Mouse (Mus musculus) intestine, embryonic 16.5 days (tissue): Measurements from ENCODE around the gene Unc119b. TPM values are rescaled to one million over a fixed set of nuclear protein-coding genes. Genes with fewer than 3 reads are reported as not detected.
A peak's percentile ranks its signal among the peaks of the same experiment; 100 is the strongest.
"Not testable (repeated sequence)": the region's sequence is repeated elsewhere in the genome, so short reads cannot be mapped to it uniquely, and the experiment has no call there.

Experiments
- ATAC-seq: fragments of 200-750 bp; cut with Nextera tagmentation; 2 replicates; pipeline ENCODE4 v1.8.0; 2017; ENCODE audit warnings: moderate TSS enrichment, moderate library complexity
- H3K27ac ChIP-seq: fragments of 300-500 bp; sonication (generic); 2 replicates; pipeline ENCODE4 v1.5.1; 2014; ENCODE audit warnings: mild to moderate bottlenecking, low read length
- H3K27me3 ChIP-seq: fragments of 300-500 bp; sonication (generic); replicated peaks from 2 replicates; pipeline ENCODE4 v1.6.1; 2014; ENCODE audit warnings: low read length, control low read depth, mixed read lengths; ENCODE audit not compliant: control insufficient read depth, insufficient read depth
- H3K36me3 ChIP-seq: fragments of 300-500 bp; sonication (generic); 2 replicates; pipeline ENCODE4 v1.6.1; 2014; ENCODE audit warnings: low read length, control low read depth; ENCODE audit not compliant: control insufficient read depth, insufficient read depth
- H3K4me1 ChIP-seq: fragments of 300-500 bp; sonication (generic); 2 replicates; pipeline ENCODE4 v1.6.1; 2014; ENCODE audit warnings: low read length, control low read depth, mixed read lengths; ENCODE audit not compliant: control insufficient read depth, insufficient read depth
- H3K4me2 ChIP-seq: fragments of 300-500 bp; sonication (generic); 2 replicates; pipeline ENCODE4 v1.6.1; 2014; ENCODE audit warnings: low read depth, low read length, control low read depth
- H3K4me3 ChIP-seq: fragments of 300-500 bp; sonication (generic); 2 replicates; pipeline ENCODE4 v1.5.1; 2014; ENCODE audit warnings: mild to moderate bottlenecking, low read length
- H3K9ac ChIP-seq: fragments of 300-500 bp; sonication (generic); 2 replicates; pipeline ENCODE4 v1.6.1; 2014; ENCODE audit warnings: low read depth, low read length
- H3K9me3 ChIP-seq: fragments of 300-500 bp; sonication (generic); 2 replicates; pipeline ENCODE4 v1.6.1; 2016; ENCODE audit warnings: low read length, control low read depth; ENCODE audit not compliant: control insufficient read depth
- WGBS: fragments of 180-500 bp; shearing (Covaris S2); extraction: QIAGEN DNeasy Blood & Tissue Kit; methylation state at CpG from one replicate; pipeline ENCODE4 v1.1.7; 2014; 5-methylcytosine and 5-hydroxymethylcytosine counted together
- polyA plus RNA-seq: library from polyadenylated mRNA; unstranded; fragments of >200 nt; fragmentation: Nextera tagmentation; extraction: Ambion mirVana; gene quantifications from 2 replicates; pipeline ENCODE4 v1.2.1, GENCODE M21; 2015

Unc119b gene
- polyA plus RNA-seq, 1 experiment from 2014 or later: 22.1 TPM

GRCm38 (mm10) chr5:115152132-115152956, 17.6 kb upstream of the Unc119b start:
- no peak overlapping the region for H3K27ac ChIP-seq

GRCm38 (mm10) chr5:115151457-115151856, 16.7 kb upstream of the Unc119b start:
- Histone ChIP-seq H3K4me1 (peaks cover 48% of the 10 kb centered on the region), H3K9ac (no peak overlapping the region), H3K4me2 (no peak overlapping the region), H3K9me3 (no peaks in the 10 kb centered on the region), H3K27me3 (no peaks in the 10 kb centered on the region), H3K4me3 (no peak overlapping the region), H3K27ac (no peak overlapping the region), H3K36me3 (peaks cover 24% of the 10 kb centered on the region)
- 80% methylated on average over 13 of the region's 13 CpGs for WGBS
- ATAC-seq: no peak

More at GRCm38 (mm10) chr5:115152132-115152956, 17.6 kb upstream of the Unc119b start:
- Histone ChIP-seq H3K4me1 (peaks cover 49% of the 10 kb centered on the region), H3K9me3 (no peaks in the 10 kb centered on the region), H3K9ac (no peak overlapping the region), H3K4me3 (no peak overlapping the region), H3K4me2 (no peak overlapping the region), H3K36me3 (peaks cover 21% of the 10 kb centered on the region), H3K27me3 (no peaks in the 10 kb centered on the region)
- ATAC-seq: no peak
- 42% methylated on average over 8 of the region's 8 CpGs for WGBS

GRCm38 (mm10) chr5:115150991-115151390, 16.2 kb upstream of the Unc119b start:
- no peak for ATAC-seq
- no peak overlapping the region for H3K27ac ChIP-seq
- H3K4me2 ChIP-seq: no peak overlapping the region
- no peak overlapping the region for H3K4me3 ChIP-seq
- no peaks in the 10 kb centered on the region for H3K27me3 ChIP-seq
- WGBS: 77% methylated on average over 5 of the region's 5 CpGs
- no peak overlapping the region for H3K9ac ChIP-seq
- H3K9me3 ChIP-seq: no peaks in the 10 kb centered on the region
- H3K4me1 ChIP-seq: peaks cover 44% of the 10 kb centered on the region
- peaks cover 24% of the 10 kb centered on the region for H3K36me3 ChIP-seq

DNA sequence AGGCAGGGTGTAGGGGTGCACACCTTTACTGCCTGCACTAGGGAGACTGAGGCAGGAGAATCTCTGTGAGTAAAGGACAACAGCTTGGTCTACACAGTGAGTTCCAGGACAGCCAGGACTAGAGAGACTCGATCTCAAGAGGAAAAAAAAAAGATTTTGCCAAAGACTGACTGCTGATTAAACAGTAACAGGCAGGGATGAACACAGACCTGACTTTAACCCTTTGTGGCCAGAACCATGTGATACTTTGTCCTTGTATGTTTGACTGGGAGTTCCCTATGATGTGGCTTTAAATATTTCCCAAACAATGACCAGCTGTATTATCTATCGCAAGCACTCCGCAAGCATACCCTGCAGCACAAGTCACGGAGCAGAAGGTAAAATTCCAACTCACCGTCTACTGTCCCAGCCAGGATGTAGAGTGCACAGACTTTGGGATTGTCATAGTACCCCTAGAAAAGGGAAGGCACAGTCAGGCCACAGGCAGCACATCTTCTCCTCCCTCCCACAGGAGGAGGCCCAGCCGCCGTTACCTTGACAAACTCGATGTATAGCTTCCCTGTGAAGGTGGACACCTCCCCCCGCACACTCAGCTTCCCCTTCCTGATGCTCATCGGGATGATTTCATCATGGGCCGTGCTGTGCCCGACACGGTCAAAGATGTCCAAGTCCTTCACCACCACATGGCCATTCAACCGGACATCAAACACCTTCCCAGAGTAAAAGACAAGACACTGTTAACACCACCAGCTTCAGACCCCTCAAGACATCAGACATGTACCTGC, 15.1 kb upstream of the Unc119b start:
- Histone ChIP-seq H3K4me1 (peaks cover 32% of the 10 kb centered on the region), H3K27ac (no peak overlapping the region), H3K27me3 (no peaks in the 10 kb centered on the region), H3K4me3 (no peak overlapping the region), H3K36me3 (peaks cover 24% of the 10 kb centered on the region), H3K4me2 (no peak overlapping the region), H3K9ac (no peak overlapping the region), H3K9me3 (no peaks in the 10 kb centered on the region)
- ATAC-seq: no peak
- 90% methylated on average over 14 of the region's 14 CpGs for WGBS

DNA sequence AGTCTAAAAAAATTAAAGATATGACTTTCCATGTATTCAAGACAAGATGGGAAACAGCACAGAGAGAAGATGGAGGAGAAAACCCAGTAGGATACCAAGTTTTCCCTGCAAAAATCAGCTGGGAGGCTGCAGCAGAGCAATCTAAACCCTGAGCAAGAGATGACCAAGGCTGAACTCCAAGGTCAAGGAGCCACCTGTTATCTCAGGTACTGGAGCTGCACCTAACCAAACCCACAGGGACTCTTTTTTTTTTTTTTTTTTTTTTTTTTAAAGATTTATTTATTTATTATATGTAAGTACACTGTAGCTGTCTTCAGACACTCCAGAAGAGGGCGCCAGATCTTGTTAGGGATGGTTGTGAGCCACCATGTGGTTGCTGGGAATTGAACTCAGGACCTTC, 14.1 kb upstream of the Unc119b start:
- H3K9me3 ChIP-seq, H3K4me3 ChIP-seq, H3K4me2 ChIP-seq, H3K27ac ChIP-seq, H3K9ac ChIP-seq, H3K27me3 ChIP-seq, ATAC-seq: not testable (repeated sequence)
- Histone ChIP-seq H3K36me3 (peaks cover 27% of the 10 kb centered on the region), H3K4me1 (peaks cover 24% of the 10 kb centered on the region)
- WGBS: no CpG with 5 or more reads among the region's 1 CpGs

- H3K27ac ChIP-seq: no peak overlapping the region
- no peak overlapping the region for H3K9ac ChIP-seq
- no peaks in the 10 kb centered on the region for H3K27me3 ChIP-seq
- no peak for ATAC-seq
- H3K4me1 ChIP-seq: peaks cover 19% of the 10 kb centered on the region
- no peak overlapping the region for H3K4me3 ChIP-seq
- H3K9me3 ChIP-seq: no peaks in the 10 kb centered on the region
- WGBS: 93% methylated on average over 8 of the region's 8 CpGs
- no peak overlapping the region for H3K4me2 ChIP-seq
- H3K36me3 ChIP-seq: peaks cover 27% of the 10 kb centered on the region
Measured at GRCm38 (mm10) chr5:115148378-115148777, 13.6 kb upstream of the Unc119b start.

DNA sequence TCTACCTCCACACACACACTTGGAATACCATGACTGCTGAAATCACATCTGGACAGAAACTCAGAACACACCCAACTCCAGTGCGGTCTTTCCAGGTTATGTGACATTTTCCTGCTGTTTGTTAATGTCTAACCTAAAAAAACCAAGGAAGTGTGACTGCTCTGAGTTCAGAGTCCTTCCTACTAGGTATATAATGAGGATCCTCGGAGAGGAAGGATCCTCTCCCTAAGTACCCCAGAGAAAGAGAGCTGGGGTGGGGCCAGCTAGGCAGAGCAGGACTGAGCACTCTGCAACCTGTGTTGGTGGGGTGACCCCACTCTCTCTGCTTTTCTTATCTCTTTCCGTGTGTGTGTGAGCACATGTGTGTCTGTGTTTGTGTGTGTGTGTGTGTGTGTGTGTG, 12.6 kb upstream of the Unc119b start:
- no peaks in the 10 kb centered on the region for H3K9me3 ChIP-seq
- no peak overlapping the region for H3K4me2 ChIP-seq
- no peaks in the 10 kb centered on the region for H3K27me3 ChIP-seq
- 71% methylated on average over 3 of the region's 3 CpGs for WGBS
- H3K9ac ChIP-seq: no peak overlapping the region
- peaks cover 10% of the 10 kb centered on the region for H3K4me1 ChIP-seq
- peaks cover 27% of the 10 kb centered on the region for H3K36me3 ChIP-seq
- no peak overlapping the region for H3K4me3 ChIP-seq
- peak; percentile 79 for ATAC-seq
- H3K27ac ChIP-seq: peak overlapping the region; percentile 44; the same call in 1 of the 2 replicates

- no peak overlapping the region for H3K4me3 ChIP-seq
- ATAC-seq: no peak
- no peak overlapping the region for H3K9ac ChIP-seq
- no peak overlapping the region for H3K4me2 ChIP-seq
- H3K27ac ChIP-seq: no peak overlapping the region
- no peaks in the 10 kb centered on the region for H3K9me3 ChIP-seq
- H3K4me1 ChIP-seq: peaks cover 7% of the 10 kb centered on the region
- peaks cover 27% of the 10 kb centered on the region for H3K36me3 ChIP-seq
- H3K27me3 ChIP-seq: no peaks in the 10 kb centered on the region
Measured at GRCm38 (mm10) chr5:115146747-115147130, 12.0 kb upstream of the Unc119b start.

DNA sequence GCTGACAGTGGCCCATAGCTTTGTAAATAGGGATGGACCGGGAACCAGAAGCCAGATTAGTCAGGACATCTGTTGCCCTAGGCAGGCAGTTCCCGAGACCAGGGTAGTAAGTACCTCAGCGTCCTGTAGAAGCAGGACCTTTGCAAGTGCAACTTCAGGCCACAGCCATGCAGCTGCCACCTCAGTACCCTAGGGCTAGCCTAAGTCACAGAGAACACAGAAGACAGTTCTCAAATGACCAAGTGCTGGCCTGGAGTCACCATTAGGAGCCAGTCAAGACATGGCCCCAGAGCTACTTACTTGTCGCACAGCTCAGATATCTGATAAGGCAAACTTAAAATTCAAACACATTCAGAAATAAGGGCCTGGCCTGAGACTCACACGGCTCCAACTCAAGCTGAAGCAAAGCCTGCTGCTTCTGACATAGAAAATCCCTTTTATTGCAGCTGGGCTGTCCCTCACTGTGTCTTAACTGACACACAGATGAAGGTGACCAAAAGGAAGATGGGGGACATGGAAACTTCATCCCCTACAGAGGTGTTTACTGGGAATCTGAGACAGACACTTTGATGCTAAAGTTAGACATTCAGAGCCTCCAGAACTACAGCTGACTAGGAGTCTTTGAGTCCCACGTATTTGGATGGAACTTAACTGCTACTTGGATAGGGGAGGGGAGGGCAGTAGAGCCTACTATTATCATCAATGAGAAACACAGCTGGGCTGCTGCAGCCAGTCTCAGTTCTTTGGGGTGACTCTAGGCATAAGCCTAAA, 11.4 kb upstream of the Unc119b start:
- H3K9me3 ChIP-seq: no peaks in the 10 kb centered on the region
- no peak for ATAC-seq
- peaks cover 5% of the 10 kb centered on the region for H3K4me1 ChIP-seq
- 0 out of 2 replicates have a peak overlapping the region, but pooled peaks have one; percentile 24 for H3K27ac ChIP-seq
- no peak overlapping the region for H3K4me3 ChIP-seq
- 76% methylated on average over 6 of the region's 6 CpGs for WGBS
- peaks cover 27% of the 10 kb centered on the region for H3K36me3 ChIP-seq
- H3K9ac ChIP-seq: no peak overlapping the region
- H3K4me2 ChIP-seq: no peak overlapping the region
- H3K27me3 ChIP-seq: no peaks in the 10 kb centered on the region
